Mouse (Mus musculus) kidney, adult 11 months (tissue): ENCODE measurements around the gene Cpne5.
"Not testable (repeated sequence)": the region's sequence is repeated elsewhere in the genome, so short reads cannot be mapped to it uniquely, and the experiment has no call there.

Experiments
- DNase-seq: peaks from one replicate; pipeline ENCODE4 v3.0.0; 2022

Gene Cpne5

GRCm38 (mm10) chr17:29256507-29256906, 18.5 kb upstream of the Cpne5 start:
- no peak for DNase-seq

GRCm38 (mm10) chr17:29254784-29255183, 16.8 kb upstream of the Cpne5 start:
- DNase-seq, result not testable (repeated sequence)

DNA sequence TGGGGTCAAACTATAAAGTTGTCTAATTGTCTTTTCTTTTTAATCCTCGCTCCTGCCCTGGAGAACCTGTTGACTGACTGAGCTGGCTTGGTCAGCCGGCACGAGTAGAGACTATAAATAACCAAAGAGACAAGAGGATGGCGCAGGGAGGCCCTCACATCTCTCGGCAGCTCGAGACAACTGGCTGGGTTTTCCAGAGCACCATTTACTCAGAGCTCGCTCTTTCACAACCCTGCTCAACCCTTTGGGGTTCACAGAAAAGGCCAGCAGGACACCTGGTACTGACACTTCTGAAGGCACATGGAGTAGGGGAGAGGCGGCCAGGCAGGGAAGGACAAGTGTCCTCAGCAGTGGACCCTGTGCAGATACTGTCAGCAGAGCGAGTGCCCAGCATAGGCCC, 15.7 kb upstream of the Cpne5 start:
- no peak for DNase-seq

- no peak for DNase-seq
Measured at GRCm38 (mm10) chr17:29253236-29253635, 15.3 kb upstream of the Cpne5 start.

GRCm38 (mm10) chr17:29251608-29252390, 13.8 kb upstream of the Cpne5 start:
- DNase-seq, result peak; percentile 91

DNA sequence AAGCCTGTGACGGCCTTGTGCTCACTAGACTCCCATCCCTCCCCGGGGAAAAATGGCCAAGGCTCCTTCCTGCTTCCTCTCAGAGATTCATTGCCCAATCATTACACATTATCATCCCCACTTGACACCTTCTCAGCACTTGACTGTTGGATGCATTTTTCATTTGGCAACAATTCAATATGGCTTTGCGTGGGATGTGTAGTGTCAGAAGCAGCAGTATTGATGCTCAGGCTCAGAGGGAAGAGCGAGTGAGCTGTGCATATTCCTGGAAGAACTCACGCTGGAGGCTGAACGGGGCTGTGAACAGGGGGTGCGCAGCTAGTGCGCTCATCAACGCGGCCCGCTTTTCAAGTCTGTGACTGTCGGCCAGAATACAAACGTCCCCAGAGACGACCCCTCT, 13.0 kb upstream of the Cpne5 start:
- not testable (repeated sequence) for DNase-seq

GRCm38 (mm10) chr17:29249512-29249911, 11.5 kb upstream of the Cpne5 start:
- DNase-seq, result peak; percentile 78

- DNase-seq, result no peak
Measured at GRCm38 (mm10) chr17:29247881-29248280, 9.9 kb upstream of the Cpne5 start.

GRCm38 (mm10) chr17:29246602-29247001, 8.6 kb upstream of the Cpne5 start:
- peak; percentile 47 for DNase-seq

DNA sequence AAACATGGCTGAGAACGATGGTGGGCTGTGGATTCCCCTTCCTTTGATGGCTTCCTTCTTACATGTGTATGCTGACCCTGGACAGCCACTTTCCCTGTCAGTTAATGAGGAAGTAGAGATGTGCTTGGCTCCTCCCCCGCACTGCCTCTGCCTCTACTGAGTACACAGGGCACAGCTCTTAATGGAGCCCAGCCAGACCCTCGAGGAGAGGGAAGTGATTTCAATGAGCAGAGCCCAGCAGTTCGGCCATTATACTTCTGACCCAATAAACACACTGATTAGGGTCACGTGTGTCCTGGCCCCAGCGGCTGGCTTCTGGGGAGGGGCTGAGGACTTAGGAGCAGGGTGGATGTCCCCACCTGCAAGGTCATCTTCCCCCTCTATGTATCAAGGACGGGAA, 7.8 kb upstream of the Cpne5 start:
- no peak for DNase-seq

GRCm38 (mm10) chr17:29244912-29245311, 6.9 kb upstream of the Cpne5 start:
- no peak for DNase-seq

- DNase-seq, result no peak
Measured at GRCm38 (mm10) chr17:29238421-29238945, 516 bp upstream of the Cpne5 start.

DNA sequence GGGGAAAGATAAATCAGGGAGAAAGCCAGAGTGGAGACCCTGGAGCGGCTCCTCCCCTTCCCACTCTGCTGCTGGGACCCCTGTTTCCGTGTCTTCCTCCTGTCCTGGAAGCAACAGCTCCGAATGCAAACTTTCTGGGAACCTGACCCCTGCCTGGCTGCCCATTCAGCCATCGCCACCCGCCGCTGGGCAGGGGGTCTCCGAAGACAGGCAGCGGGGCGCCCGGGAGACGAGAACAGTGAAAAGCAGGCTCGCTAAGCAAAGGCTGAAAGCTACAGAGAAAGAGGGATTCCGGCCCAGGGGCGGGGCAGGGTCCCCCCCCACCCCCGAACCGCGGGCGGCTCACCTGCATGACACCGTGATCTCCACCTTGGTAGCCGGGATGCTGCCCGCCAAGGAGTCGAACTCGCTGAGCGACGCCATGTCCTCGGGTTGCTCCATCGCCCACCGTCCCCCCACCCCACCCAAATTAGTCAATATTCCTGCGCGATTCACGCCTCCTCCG, 648 bp downstream of the Cpne5 start:
- DNase-seq, result no peak

- DNase-seq, result no peak
Measured at GRCm38 (mm10) chr17:29236111-29236510, 1.9 kb downstream of the Cpne5 start.

- DNase-seq, result no peak
Measured at GRCm38 (mm10) chr17:29231109-29231508, 6.9 kb downstream of the Cpne5 start.

GRCm38 (mm10) chr17:29220631-29221030, 17.3 kb downstream of the Cpne5 start:
- DNase-seq, result no peak

GRCm38 (mm10) chr17:29218017-29218416, 19.9 kb downstream of the Cpne5 start:
- DNase-seq, result no peak

GRCm38 (mm10) chr17:29216078-29216477, 21.9 kb downstream of the Cpne5 start:
- no peak for DNase-seq

GRCm38 (mm10) chr17:29214655-29215054, 23.3 kb downstream of the Cpne5 start:
- DNase-seq, result no peak

GRCm38 (mm10) chr17:29214193-29214456, 23.8 kb downstream of the Cpne5 start:
- no peak for DNase-seq

DNA sequence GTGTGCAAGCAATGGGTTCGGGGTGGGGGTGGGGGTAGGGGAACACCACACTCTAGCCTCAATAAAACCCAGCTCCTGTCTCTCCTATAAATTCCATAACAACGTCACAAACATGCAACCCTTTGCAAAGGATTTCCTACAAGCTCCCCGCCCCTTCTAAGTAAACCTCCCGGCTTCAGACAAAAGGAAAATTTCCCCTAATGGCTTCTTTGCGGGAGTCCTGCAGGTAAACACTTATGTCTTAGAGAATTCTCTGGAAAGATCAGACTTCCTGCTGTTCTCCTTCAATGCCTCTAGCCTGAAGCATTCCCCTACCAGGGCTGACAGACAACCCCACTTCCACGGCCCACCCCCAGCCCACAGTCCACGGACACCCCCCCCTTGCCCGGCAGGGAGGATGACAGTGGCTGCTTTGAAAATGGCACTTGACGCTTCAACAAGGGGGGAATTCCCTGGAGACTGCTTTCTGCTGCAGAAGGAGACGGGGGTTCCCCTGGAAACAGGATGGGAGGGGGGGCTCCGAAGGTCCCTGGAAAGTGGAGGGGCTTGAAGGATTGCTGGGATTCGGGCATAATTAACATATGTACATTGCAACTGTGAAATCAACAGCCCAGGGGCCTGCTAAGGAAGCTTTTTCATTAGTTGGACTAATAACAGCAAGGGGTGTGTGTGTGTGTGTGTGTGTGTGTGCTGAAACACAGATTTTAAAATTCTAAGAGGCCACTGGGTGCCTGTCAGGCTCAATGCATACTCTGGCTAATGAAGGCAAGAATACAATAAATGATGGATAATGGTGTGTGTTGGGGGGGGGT, 24.4 kb downstream of the Cpne5 start:
- DNase-seq, result no peak

GRCm38 (mm10) chr17:29211836-29212235, 26.1 kb downstream of the Cpne5 start:
- no peak for DNase-seq

GRCm38 (mm10) chr17:29210037-29210436, 27.9 kb downstream of the Cpne5 start:
- no peak for DNase-seq

- DNase-seq, result no peak
Measured at GRCm38 (mm10) chr17:29206052-29206451, 31.9 kb downstream of the Cpne5 start.
